Mouse (Mus musculus) midbrain, embryonic 15.5 days (tissue): ENCODE data around the gene Pla2g5. TPM values are rescaled to one million over a fixed set of nuclear protein-coding genes. Genes with fewer than 3 reads are reported as not detected.
"Not testable (repeated sequence)": the region's sequence is repeated elsewhere in the genome, so short reads cannot be mapped to it uniquely, and the experiment has no call there.

ENCODE experiments used
- ATAC-seq: fragments of 200-750 bp; cut with Nextera tagmentation; replicated peaks from 2 replicates; pipeline ENCODE4 v1.8.0; 2017; ENCODE audit warnings: moderate TSS enrichment
- H3K27ac ChIP-seq: fragments of 300-500 bp; sonication (generic); 2 replicates; pipeline ENCODE4 v1.5.1; 2015; ENCODE audit warnings: mild to moderate bottlenecking, inconsistent platforms
- H3K27me3 ChIP-seq: fragments of 300-500 bp; sonication (generic); replicated peaks from 2 replicates; pipeline ENCODE4 v1.6.1; 2015; ENCODE audit warnings: inconsistent platforms
- H3K36me3 ChIP-seq: fragments of 300-500 bp; sonication (generic); replicated peaks from 2 replicates; pipeline ENCODE4 v1.6.1; 2015; ENCODE audit warnings: inconsistent platforms
- H3K4me1 ChIP-seq: fragments of 300-500 bp; sonication (generic); 2 replicates; pipeline ENCODE4 v1.6.1; 2015; ENCODE audit warnings: inconsistent platforms
- H3K4me2 ChIP-seq: fragments of 300-500 bp; sonication (generic); 2 replicates; pipeline ENCODE4 v1.6.1; 2015; ENCODE audit warnings: inconsistent platforms, mild to moderate bottlenecking, moderate library complexity
- H3K4me3 ChIP-seq: fragments of 300-500 bp; sonication (generic); 2 replicates; pipeline ENCODE4 v1.5.1; 2015; ENCODE audit warnings: mild to moderate bottlenecking, inconsistent platforms
- H3K9ac ChIP-seq: fragments of 300-500 bp; sonication (generic); 2 replicates; pipeline ENCODE4 v1.6.1; 2015; ENCODE audit warnings: mild to moderate bottlenecking, inconsistent platforms
- H3K9me3 ChIP-seq: fragments of 300-500 bp; sonication (generic); 2 replicates; pipeline ENCODE4 v1.6.1; 2016; ENCODE audit warnings: inconsistent platforms
- WGBS: fragments of 180-500 bp; shearing (Covaris S2); methylation state at CpG from one replicate; pipeline ENCODE4 v1.1.7; 2015; ENCODE audit warnings: mixed read lengths; 5-methylcytosine and 5-hydroxymethylcytosine counted together
- polyA plus RNA-seq: library from polyadenylated mRNA; unstranded; fragments of >200 nt; fragmentation: Nextera tagmentation; extraction: Ambion mirVana; gene quantifications from 2 replicates; pipeline ENCODE4 v1.2.1, GENCODE M21; 2015

Pla2g5 gene
- polyA plus RNA-seq, 1 experiment from 2014 or later = 0.46 TPM

DNA sequence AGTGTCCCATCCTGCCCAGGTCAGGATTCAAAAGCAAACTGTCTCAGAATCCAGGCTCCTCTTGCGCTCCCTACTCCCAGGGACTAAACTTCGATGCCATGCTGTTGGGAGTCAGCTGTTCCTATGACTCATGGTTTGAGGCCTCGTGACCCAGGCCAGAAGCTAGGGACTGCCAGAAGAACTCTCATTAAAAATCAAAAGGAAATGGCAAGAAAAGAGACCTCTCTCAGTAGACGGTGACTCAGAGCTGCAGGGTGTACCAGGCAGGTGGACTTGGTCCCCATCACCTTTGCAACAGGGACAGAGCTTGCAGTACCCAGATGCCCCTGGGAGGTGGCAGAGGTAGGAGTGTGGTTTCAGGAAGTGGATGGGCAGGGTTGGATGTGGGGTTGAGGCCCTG, 14.4 kb upstream of the Pla2g5 start, which contains the start of gene Pla2g2e:
Gene Pla2g2e (plus strand): TSS at position 212 of the 400 bp plus-strand sequence.
- no peak within 1 kb of the TSS for H3K4me3 ChIP-seq
- H3K4me1 ChIP-seq = peaks cover 3% of the 10 kb centered on the region; the same call in 1 of the 2 replicates
- no peak within 1 kb of the TSS for H3K27ac ChIP-seq
- H3K9me3 ChIP-seq = no peaks in the 10 kb centered on the region
- no peak within 1 kb of the TSS for H3K4me2 ChIP-seq
- H3K27me3 ChIP-seq = no peaks in the 10 kb centered on the region
- H3K9ac ChIP-seq = no peak within 1 kb of the TSS
- WGBS = 91% methylated on average over 4 of the region's 4 CpGs
- no peaks in the 10 kb centered on the region for H3K36me3 ChIP-seq
- ATAC-seq = no peak

DNA sequence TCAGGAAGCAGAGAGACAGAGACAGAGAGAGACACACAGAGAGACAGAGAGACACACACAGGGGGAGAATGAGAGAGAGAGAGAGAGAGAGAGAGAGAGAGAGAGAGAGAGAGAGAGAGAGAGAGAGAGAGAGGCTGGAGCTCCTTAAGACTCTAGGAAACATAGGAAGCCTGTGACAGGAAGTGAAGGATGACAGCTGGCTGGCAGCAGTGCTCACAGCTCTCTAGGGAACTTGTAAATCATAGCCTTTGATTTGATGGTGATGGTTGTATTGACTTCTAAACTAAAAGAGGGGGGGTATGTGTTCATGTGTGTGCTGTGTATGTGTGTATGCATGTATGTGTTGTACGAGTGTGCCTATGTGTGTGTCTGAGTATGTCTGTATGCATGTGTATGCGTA, 12.7 kb upstream of the Pla2g5 start:
- no peak for ATAC-seq
- no peak overlapping the region for H3K4me2 ChIP-seq
- H3K9ac ChIP-seq = no peak overlapping the region
- H3K9me3 ChIP-seq = no peaks in the 10 kb centered on the region
- H3K4me3 ChIP-seq = no peak overlapping the region
- no peaks in the 10 kb centered on the region for H3K4me1 ChIP-seq
- no peaks in the 10 kb centered on the region for H3K27me3 ChIP-seq
- H3K27ac ChIP-seq = no peak overlapping the region
- 92% methylated on average over 2 of the region's 2 CpGs for WGBS
- H3K36me3 ChIP-seq = no peaks in the 10 kb centered on the region

DNA sequence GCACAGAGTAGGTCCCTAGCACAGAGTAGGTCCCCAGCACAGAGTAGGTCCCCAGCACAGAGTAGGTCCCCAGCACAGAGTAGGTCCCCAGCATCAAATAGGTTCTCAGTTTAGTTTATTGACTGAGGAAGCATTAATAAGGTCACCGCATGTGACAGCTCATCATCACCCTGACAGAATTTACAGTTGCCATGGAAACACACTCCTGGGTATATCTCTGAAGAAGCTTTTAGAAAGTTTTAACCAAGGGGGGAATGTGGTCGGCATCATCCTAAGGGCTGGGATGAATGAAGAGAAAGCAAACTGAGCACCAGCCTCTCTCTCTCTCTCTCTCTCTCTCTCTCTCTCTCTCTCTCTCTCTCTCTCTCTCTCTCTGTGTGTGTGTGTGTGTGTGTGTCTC, 12.0 kb upstream of the Pla2g5 start:
- not testable (repeated sequence) for H3K36me3 ChIP-seq, H3K9ac ChIP-seq, ATAC-seq, H3K9me3 ChIP-seq, H3K4me3 ChIP-seq, H3K27ac ChIP-seq, H3K27me3 ChIP-seq, H3K4me2 ChIP-seq, H3K4me1 ChIP-seq
- WGBS = 61% methylated on average over 2 of the region's 2 CpGs

DNA sequence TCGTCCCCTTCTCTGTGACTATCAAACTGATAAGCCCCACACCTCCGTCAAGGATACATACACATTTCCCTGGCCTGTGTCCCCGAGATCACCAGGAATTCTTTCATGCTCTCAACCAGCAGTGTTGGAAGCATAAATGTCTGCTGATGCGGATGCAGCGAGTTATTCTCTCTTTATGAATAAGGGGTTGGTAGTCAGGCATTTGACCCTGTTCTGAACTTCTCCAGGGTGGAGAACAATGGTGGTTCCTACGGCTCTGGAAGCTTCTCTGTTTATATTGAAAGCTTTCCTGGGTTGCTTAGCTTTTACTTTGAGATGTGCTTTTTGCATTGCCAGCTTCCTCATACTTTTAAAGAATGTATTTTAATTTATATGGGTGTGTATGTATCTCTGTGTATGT, 10.6 kb upstream of the Pla2g5 start, which contains the start of gene Gm13030:
Gene Gm13030 (minus strand): TSS at position 101 of the 400 bp plus-strand sequence.
- Histone ChIP-seq H3K9ac (no peak within 1 kb of the TSS), H3K36me3 (no peaks in the 10 kb centered on the region), H3K27ac (no peak within 1 kb of the TSS), H3K27me3 (no peaks in the 10 kb centered on the region), H3K4me2 (no peak within 1 kb of the TSS), H3K4me1 (no peaks in the 10 kb centered on the region), H3K4me3 (no peak within 1 kb of the TSS), H3K9me3 (no peaks in the 10 kb centered on the region)
- 86% methylated on average over 6 of the region's 6 CpGs for WGBS
- ATAC-seq = no peak

DNA sequence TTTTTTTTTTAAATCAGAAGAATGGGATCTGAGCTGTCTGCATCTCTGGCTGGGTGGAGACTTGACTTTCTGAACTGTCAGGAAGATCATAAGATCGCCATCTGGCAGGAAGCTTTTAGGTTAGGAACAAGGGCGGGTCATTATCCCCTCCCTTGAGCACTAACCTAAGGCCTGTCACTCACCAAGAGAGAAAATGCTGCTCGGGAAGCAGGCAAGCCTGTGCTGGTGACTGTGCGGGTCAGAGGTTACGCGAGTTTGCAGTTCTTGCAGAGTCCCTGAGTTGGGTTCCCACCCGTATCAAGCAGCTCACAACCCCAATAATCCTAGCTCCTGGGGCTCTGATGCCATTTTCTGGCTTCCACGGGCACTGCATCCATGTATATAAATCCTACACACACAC, 5.4 kb upstream of the Pla2g5 start:
- WGBS = 52% methylated on average over 8 of the region's 8 CpGs

DNA sequence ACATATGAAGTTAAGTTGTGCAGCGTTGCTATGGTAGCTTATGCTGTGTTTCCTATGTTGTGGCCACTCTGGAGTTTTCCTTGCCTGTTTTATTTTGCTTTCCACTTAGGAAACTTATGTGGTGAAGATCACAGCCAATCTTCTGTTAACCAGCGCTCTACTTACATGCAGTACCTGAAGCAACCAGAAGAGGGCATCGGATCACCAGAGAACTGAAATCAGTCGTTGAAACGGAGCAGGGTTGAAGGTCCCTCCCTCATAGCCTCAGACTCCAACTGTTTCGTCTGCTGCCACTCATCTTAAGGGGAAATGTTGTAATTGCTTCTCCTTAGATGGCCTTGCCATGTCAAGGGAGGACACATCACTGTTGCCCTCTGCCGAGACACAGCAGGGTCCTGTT, 3.1 kb upstream of the Pla2g5 start:
- no peak for ATAC-seq
- 13% methylated on average over 7 of the region's 7 CpGs for WGBS
- no peaks in the 10 kb centered on the region for H3K36me3 ChIP-seq
- no peak overlapping the region for H3K4me3 ChIP-seq
- H3K4me2 ChIP-seq = no peak overlapping the region
- no peaks in the 10 kb centered on the region for H3K4me1 ChIP-seq
- no peaks in the 10 kb centered on the region for H3K27me3 ChIP-seq
- H3K9ac ChIP-seq = no peak overlapping the region
- H3K27ac ChIP-seq = no peak overlapping the region
- no peaks in the 10 kb centered on the region for H3K9me3 ChIP-seq

More for the DNA sequence above, 5.4 kb upstream of the Pla2g5 start:
- no peak overlapping the region for H3K9ac ChIP-seq
- no peaks in the 10 kb centered on the region for H3K4me1 ChIP-seq
- no peak for ATAC-seq
- no peaks in the 10 kb centered on the region for H3K36me3 ChIP-seq
- H3K27ac ChIP-seq = no peak overlapping the region
- no peaks in the 10 kb centered on the region for H3K27me3 ChIP-seq
- no peaks in the 10 kb centered on the region for H3K9me3 ChIP-seq
- H3K4me3 ChIP-seq = no peak overlapping the region
- no peak overlapping the region for H3K4me2 ChIP-seq

DNA sequence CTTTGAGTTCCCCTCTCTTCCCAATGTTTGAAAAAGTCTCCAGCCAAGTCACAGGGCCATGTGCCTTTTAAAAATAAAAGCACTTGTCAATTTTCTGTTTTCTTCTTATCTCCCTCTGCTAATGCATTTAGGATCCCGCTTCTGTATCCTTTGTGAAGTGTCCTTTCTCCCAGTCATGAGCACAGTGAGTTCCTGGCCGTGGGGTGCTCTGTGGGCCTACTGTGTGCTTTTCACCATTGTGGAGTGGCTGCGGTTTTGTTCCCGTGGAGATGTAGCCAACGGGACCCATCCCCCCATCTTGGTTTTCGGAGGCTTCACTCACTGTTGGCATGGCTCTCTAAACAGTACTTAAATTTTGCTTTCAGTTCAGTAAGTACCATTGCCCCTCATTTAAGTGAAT, 2.7 kb upstream of the Pla2g5 start:
- Histone ChIP-seq H3K9ac (no peak overlapping the region), H3K4me1 (no peaks in the 10 kb centered on the region), H3K4me2 (no peak overlapping the region), H3K9me3 (no peaks in the 10 kb centered on the region), H3K36me3 (no peaks in the 10 kb centered on the region), H3K4me3 (no peak overlapping the region), H3K27ac (no peak overlapping the region), H3K27me3 (no peaks in the 10 kb centered on the region)
- 65% methylated on average over 6 of the region's 6 CpGs for WGBS
- no peak for ATAC-seq

DNA sequence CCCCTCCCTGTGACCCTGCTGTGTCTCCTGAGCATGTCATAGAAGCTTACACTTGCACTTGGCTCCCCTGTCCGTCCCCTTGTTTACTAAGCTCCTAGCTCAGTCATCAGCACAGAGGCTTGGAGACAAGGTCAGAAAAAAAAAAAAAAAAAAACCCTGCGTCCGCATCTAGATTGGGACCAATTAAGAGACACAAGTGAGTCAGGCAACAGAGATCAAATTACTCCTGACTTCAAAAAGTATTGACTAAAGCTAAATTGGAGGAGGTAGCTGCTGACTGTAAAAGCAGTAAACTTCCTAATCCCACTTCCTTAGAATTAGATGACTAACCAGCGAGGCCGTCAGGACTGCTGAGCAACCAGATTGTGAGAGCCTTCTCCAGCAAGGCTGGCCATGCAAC, 1.8 kb upstream of the Pla2g5 start:
- Histone ChIP-seq H3K36me3 (no peaks in the 10 kb centered on the region), H3K9me3 (no peaks in the 10 kb centered on the region), H3K27me3 (no peaks in the 10 kb centered on the region), H3K4me1 (peaks cover 2% of the 10 kb centered on the region; the same call in 1 of the 2 replicates), H3K27ac (no peak overlapping the region), H3K4me3 (no peak overlapping the region), H3K9ac (no peak overlapping the region), H3K4me2 (no peak overlapping the region)
- no peak for ATAC-seq
- 63% methylated on average over 5 of the region's 5 CpGs for WGBS

DNA sequence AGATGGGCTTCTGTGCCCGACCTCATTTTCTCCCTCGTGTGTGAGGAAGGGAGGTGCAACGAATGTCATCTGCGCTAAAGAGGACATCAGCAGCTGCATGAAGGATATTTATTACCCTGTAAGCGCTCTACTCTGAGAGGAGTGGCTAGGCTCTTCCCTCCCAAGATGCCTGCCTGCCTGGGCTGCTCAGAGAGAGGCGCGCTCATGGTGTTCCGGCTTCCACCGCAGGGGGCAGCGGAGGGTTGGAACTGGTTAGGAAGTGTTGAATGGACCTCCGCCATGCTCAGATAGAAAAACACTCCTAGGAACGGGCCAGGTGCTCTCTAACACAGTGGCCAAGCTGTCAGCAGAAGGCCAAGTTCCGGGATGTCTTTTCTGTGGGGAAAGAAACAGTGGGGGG, 3.6 kb downstream of the Pla2g5 start:
- Histone ChIP-seq H3K27me3 (no peaks in the 10 kb centered on the region; the same call in 1 of the 2 replicates), H3K4me1 (peaks cover 11% of the 10 kb centered on the region; the same call in 1 of the 2 replicates), H3K27ac (peak overlapping the region; percentile 71; the same call in 1 of the 2 replicates), H3K36me3 (no peaks in the 10 kb centered on the region), H3K9ac (peak overlapping the region; percentile 45), H3K4me2 (peak overlapping the region; percentile 50), H3K9me3 (no peaks in the 10 kb centered on the region), H3K4me3 (peak overlapping the region; percentile 37)
- WGBS = 6% methylated on average over 13 of the region's 13 CpGs
- ATAC-seq = peak; percentile 92

DNA sequence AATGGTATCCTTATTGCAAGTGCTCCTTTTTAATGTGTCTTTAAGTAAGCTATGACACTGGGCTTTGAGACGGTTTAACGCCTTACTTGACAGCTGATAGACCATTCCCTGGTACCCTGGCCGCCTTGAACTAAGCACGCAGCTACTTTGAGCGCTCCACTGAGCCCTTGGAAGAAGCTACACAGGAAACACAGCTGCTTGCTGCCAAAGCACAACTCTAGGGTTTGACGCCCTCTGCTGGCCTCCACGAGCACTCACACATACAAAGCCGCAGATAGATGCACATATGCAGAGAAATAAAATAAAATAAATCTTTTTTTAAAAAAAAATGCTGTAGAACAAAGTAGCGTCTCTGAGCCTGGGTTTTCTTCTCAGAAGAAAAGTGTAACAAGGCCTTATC, 4.0 kb downstream of the Pla2g5 start:
- 12% methylated on average over 9 of the region's 9 CpGs for WGBS
- Histone ChIP-seq H3K27me3 (no peaks in the 10 kb centered on the region; the same call in 1 of the 2 replicates), H3K36me3 (no peaks in the 10 kb centered on the region), H3K4me2 (peak overlapping the region; percentile 50), H3K9ac (peak overlapping the region; percentile 45), H3K4me1 (peaks cover 11% of the 10 kb centered on the region; the same call in 1 of the 2 replicates), H3K9me3 (no peaks in the 10 kb centered on the region), H3K4me3 (peak overlapping the region; percentile 37), H3K27ac (peak overlapping the region; percentile 71; the same call in 1 of the 2 replicates)
- ATAC-seq = 0 out of 2 replicates have a peak, but pooled peaks have one; percentile 48

DNA sequence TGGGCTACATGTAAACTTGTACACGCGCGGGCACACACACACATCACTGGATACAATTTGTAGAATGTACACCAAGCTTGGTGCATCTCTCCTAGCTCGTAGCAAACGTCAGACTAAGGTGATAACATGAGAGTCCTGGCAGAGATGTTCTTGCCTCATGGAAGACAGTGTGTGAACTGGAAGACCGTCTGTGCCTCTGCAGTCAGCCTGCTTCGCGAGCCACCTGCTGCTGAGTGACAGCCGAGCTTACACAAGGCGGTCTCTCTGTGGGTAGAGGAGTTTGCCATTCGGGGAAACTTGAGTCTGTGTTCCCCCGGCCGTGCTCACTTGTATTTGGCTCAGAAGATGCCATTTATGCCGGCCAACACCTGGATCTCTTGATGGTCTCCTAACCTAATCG, 4.8 kb downstream of the Pla2g5 start:
- Histone ChIP-seq H3K36me3 (no peaks in the 10 kb centered on the region), H3K9ac (no peak overlapping the region), H3K27ac (no peak overlapping the region), H3K4me3 (no peak overlapping the region), H3K4me2 (no peak overlapping the region), H3K4me1 (peaks cover 11% of the 10 kb centered on the region; the same call in 1 of the 2 replicates), H3K27me3 (no peaks in the 10 kb centered on the region; the same call in 1 of the 2 replicates), H3K9me3 (no peaks in the 10 kb centered on the region)
- no peak for ATAC-seq
- WGBS = 86% methylated on average over 15 of the region's 15 CpGs

DNA sequence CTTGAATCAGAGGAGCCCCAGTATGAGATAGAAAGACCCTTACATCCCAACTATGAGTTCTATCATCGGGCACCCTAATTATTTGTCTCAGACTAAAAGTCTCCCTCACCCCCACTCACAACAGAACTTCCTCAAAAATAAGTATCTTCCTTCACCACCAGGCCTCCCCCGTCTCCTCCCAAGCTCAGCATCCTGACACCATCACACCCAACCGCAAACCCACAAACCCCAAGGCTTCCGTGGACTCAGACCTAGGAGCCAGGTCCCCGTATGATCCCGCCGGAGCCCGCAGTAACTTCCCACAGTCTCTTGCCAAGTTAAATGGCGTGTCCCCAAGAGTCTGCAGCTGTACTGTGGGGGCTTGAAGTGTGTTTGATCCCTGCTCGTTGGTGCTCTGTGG, 5.7 kb downstream of the Pla2g5 start:
- no peak overlapping the region for H3K4me2 ChIP-seq
- peaks cover 11% of the 10 kb centered on the region; the same call in 1 of the 2 replicates for H3K4me1 ChIP-seq
- H3K27me3 ChIP-seq = no peaks in the 10 kb centered on the region; the same call in 1 of the 2 replicates
- H3K9ac ChIP-seq = no peak overlapping the region
- H3K27ac ChIP-seq = no peak overlapping the region
- no peaks in the 10 kb centered on the region for H3K36me3 ChIP-seq
- no peak overlapping the region for H3K4me3 ChIP-seq
- ATAC-seq = no peak
- WGBS = 88% methylated on average over 10 of the region's 10 CpGs
- no peaks in the 10 kb centered on the region for H3K9me3 ChIP-seq

DNA sequence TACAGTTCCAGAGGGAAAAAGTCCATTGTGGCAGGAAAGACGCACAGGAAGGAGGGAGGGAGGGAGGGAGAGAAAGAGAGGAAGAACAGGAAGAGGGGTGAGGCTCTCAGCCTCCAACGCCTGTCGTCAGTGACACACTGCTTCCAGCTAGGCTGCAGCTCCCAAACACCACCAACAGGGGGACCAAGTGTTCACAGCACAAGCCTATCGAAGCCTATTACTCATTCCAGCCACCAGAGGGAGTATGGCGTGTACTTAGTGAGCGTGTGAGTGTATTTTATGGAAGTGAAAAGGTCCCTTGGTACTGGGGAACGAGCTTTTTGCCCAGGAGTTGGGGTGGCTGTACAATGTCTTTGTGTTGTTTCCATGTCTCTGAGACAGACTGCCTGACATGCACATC, 6.8 kb downstream of the Pla2g5 start:
- Histone ChIP-seq H3K27ac (no peak overlapping the region), H3K9me3 (no peaks in the 10 kb centered on the region), H3K27me3 (peaks cover 2% of the 10 kb centered on the region; the same call in 1 of the 2 replicates), H3K4me3 (no peak overlapping the region), H3K4me2 (no peak overlapping the region), H3K4me1 (peaks cover 11% of the 10 kb centered on the region; the same call in 1 of the 2 replicates), H3K36me3 (no peaks in the 10 kb centered on the region), H3K9ac (no peak overlapping the region)
- 35% methylated on average over 7 of the region's 7 CpGs for WGBS
- ATAC-seq = no peak
